Mouse (Mus musculus): ENCODE data around the gene Ptrhd1. TPM values are rescaled to one million over a fixed set of nuclear protein-coding genes. Genes with fewer than 3 reads are reported as not detected.

Gene Ptrhd1
- polyA plus RNA-seq, 1 experiment: not detected

DNA sequence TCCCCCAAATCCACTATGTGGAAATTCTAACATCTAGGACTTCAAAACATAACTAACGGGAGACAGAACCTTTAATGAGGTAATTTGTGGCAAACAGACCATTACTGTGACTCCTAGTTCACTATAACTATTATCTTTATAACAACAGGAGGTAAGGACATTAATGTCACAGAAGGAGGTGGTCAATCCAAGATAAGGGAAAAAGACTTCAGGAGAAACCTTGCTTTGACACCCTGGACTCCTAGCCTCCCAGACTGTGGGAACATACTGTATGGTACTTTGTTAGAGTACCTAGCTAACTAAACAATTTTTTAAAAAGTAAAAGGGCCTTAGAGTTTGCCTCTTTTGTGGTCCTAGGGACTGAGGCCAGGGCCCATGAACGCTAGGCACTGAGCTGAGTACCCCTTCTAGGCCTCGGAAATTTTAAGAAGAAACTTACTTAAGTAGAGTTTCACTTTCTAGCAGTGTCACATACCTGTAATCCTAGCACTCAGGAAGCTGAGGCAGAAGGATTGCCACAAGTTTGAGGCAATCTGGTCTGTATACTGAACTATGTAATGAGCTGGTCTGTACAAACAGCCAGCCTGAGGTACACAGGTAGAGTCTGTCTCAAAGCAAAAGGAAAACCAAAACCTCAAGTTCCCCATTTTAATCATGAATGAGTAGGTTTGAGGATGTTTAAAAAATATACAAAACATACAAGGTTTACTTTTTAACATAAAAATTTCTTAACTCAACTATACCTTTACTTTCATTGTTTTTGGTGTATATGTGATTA lies 45.3 kb downstream of the Ptrhd1 start:
- WGBS: 89% methylated on average over 3 of the region's 3 CpGs
- TF ChIP-seq CTCF (IDR thresholded peaks at IDR 0.05; ENCODE audit: insufficient read depth, low read depth, low read length) (no peak), POLR2A (IDR thresholded peaks at IDR 0.05; ENCODE audit: insufficient read depth, low read depth, low read length) (no peak)
- Histone ChIP-seq H3K4me3 (ENCODE audit: insufficient read depth, low read depth, low read length) (no peak overlapping the region), H3K27ac (ENCODE audit: insufficient read depth, low read depth, low read length) (no peak overlapping the region), H3K4me1 (ENCODE audit: control insufficient read depth, insufficient read depth, low read length) (no peaks in the 10 kb centered on the region)

DNA sequence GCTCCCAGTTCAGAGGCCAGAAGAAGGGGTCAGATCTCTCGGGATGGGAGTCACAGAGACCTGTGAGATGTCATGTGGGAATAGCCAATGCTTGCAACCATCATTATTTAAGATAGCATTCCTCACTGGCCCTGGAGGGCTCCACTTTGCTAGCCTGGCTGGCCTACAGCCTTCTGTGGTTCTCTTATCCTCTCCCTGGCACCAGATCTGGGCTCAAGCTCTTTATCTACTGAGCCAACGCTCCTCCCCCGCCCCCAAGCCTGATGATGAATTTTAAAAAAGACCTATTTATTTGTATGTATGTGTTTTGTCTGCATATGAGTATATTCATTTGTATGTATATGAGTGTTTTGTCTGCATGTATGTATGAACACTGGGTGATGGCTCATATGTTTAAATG lies 46.1 kb downstream of the Ptrhd1 start:
- TF ChIP-seq CTCF (IDR thresholded peaks at IDR 0.05; ENCODE audit: insufficient read depth, low read depth, low read length) (no peak), POLR2A (IDR thresholded peaks at IDR 0.05; ENCODE audit: insufficient read depth, low read depth, low read length) (no peak)
- H3K4me1 ChIP-seq (ENCODE audit: control insufficient read depth, insufficient read depth, low read length): no peaks in the 10 kb centered on the region
- no peak overlapping the region for H3K4me3 ChIP-seq (ENCODE audit: insufficient read depth, low read depth, low read length)
- H3K27ac ChIP-seq (ENCODE audit: insufficient read depth, low read depth, low read length): no peak overlapping the region
- 92% methylated on average over 3 of the region's 3 CpGs for WGBS

DNA sequence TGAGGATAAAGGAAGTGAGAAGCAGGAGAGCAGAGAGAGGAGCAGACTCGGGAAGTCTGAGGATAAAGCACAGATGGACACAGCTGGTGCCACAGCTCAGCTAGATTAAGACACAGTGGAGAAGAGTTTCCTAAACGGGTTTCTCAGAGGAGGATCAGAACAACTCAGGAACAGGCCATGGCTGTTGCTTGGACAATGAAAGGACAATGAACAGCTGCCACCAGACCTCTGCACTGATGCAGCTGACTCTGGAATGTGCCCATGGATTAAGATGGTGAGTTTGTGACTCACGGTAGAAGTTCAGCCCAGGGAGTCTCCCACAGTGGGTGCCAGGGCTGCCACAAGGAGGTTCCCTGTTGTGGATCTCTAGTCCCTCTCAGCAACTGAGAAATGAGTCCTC lies 51.4 kb downstream of the Ptrhd1 start:
- WGBS: 39% methylated on average over 3 of the region's 3 CpGs
- TF ChIP-seq POLR2A (IDR thresholded peaks at IDR 0.05; ENCODE audit: insufficient read depth, low read depth, low read length) (no peak), CTCF (IDR thresholded peaks at IDR 0.05; ENCODE audit: insufficient read depth, low read depth, low read length) (no peak)
- Histone ChIP-seq H3K27ac (ENCODE audit: insufficient read depth, low read depth, low read length) (no peak overlapping the region), H3K4me3 (ENCODE audit: insufficient read depth, low read depth, low read length) (no peak overlapping the region), H3K4me1 (ENCODE audit: control insufficient read depth, insufficient read depth, low read length) (no peaks in the 10 kb centered on the region; the same call in 1 of the 2 replicates)

Other genes starting within 250 kb of the Ptrhd1 start
- gene Efr3b, start 195.1 kb upstream of the Ptrhd1 start, polyA plus RNA-seq (2012; ENCODE audit: insufficient read depth, insufficient read length, low replicate concordance, missing spikeins): not detected in 2 replicates
- not detected in 2 replicates for gene Dnajc27, start 151.4 kb upstream of the Ptrhd1 start, polyA plus RNA-seq (2012; ENCODE audit: insufficient read depth, insufficient read length, low replicate concordance, missing spikeins)
- gene Adcy3, start 100.9 kb upstream of the Ptrhd1 start, polyA plus RNA-seq (2012; ENCODE audit: insufficient read depth, insufficient read length, low replicate concordance, missing spikeins): not detected in 2 replicates
- gene Cenpo, start 267 bp downstream of the Ptrhd1 start, polyA plus RNA-seq (2012; ENCODE audit: insufficient read depth, insufficient read length, low replicate concordance, missing spikeins): not detected in 2 replicates
- gene Ncoa1, start 243.2 kb downstream of the Ptrhd1 start, polyA plus RNA-seq (2012; ENCODE audit: insufficient read depth, insufficient read length, low replicate concordance, missing spikeins): not detected in 2 replicates

All from olfactory bulb, adult 2 months (tissue).